ENCODE assay signal across 10 mouse cellular contexts in the genomic region with DNA sequence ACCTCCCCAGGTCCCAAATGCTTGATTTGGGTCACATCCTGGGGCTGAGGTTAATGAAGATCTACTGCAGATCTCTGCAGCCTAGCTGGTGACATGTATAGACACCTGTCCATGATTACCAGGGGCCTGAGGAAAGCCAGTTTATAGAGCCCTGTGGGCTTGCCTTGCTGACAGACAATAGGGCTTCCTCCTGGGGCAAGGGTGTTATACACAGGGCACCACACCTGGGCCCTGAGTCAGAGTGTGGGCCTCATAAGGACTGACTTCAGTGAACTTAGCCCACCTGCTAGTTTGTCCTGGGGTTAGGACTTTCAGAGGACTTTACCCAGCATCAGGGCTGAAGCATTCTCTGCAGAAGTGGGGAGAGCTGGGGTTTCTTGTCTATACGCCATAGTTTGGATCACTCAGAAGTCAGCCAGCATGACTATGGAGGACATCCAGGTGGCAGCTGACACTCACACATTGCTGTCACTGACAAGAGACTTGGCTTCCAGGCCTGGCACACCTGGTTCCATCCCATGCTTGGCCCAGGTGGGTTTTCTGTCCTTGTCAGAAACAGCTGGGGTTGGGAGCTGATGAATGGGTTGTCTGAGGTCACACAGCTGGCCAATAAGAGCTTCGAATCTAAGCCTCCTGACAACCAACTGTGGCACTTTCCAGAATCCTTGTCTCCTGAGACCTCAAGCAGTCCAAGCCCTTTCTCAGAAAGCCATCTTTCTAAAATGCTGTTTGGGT.
DNase-seq lines count a peak whose midpoint lies in the region; ATAC-seq and TF ChIP-seq lines count a peak whose summit lies in the region.
"Had no signal": no experiment of that assay in that cellular context is flagged by ENCODE, and none has a peak within 500 bp of the region (broad histone marks: within the 10 kb centered on the region; RNA-seq: fewer than 3 reads in every experiment).

No protein-coding gene starts in this region.

- H3K9me3 ChIP-seq in embryonic facial prominence, embryonic 13.5 days: no peaks in the 10 kb centered on the region
- no peaks in the 10 kb centered on the region for H3K9me3 ChIP-seq in limb, embryonic 10.5 days (replicated peaks)
- H3K9me3 ChIP-seq: forebrain, embryonic 12.5 days; kidney, embryonic 15.5 days; liver, embryonic 13.5 days had no signal

- WGBS in embryonic facial prominence, embryonic 13.5 days: 63% methylated on average over 2 of the region's 2 CpGs
- WGBS in limb, embryonic 10.5 days: 78% methylated on average over 2 of the region's 2 CpGs
- WGBS in thymus, adult 2 months: 43% methylated on average over 2 of the region's 2 CpGs

- peaks cover 48% of the 10 kb centered on the region for H3K4me1 ChIP-seq in embryonic facial prominence, embryonic 13.5 days
- peaks cover 63% of the 10 kb centered on the region for H3K4me1 ChIP-seq in limb, embryonic 10.5 days
- peaks cover 36% of the 10 kb centered on the region for H3K4me1 ChIP-seq in thymus, adult 2 months (replicated peaks; ENCODE audit: control insufficient read depth, insufficient read depth, low read length)
- H3K4me1 ChIP-seq: liver, embryonic 13.5 days had no signal

- no peak overlapping the region for H3K4me2 ChIP-seq in embryonic facial prominence, embryonic 13.5 days
- H3K4me2 ChIP-seq: forebrain, embryonic 12.5 days; kidney, embryonic 15.5 days; liver, embryonic 13.5 days had no signal

- peak; percentile 4 to 10 for DNase-seq in heart, postnatal 14 days
- DNase-seq in heart, postnatal 36 days: no peak
- no peak for DNase-seq in limb, embryonic 10.5 days (ENCODE audit: low spot score)
- peak; percentile 42 for DNase-seq in thymus, adult 2 months
- DNase-seq in kidney, adult 9 months: no peak
- DNase-seq: liver, embryonic 13.5 days had no signal

- peak overlapping the region; percentile 81 for H3K27ac ChIP-seq in embryonic facial prominence, embryonic 13.5 days
- peak overlapping the region; percentile 91 for H3K27ac ChIP-seq in limb, embryonic 10.5 days
- peak overlapping the region; percentile 62 for H3K27ac ChIP-seq in thymus, adult 2 months (ENCODE audit: control insufficient read depth, insufficient read depth, low read length)
- H3K27ac ChIP-seq: forebrain, embryonic 12.5 days; kidney, embryonic 15.5 days; liver, embryonic 13.5 days had no signal

- intact Hi-C loops in heart, postnatal 14 days (cut with DNase I): loop anchor here (5.0 to 10.0 kb wide), 2 partner anchors 153 to 276 kb away; no protein-coding TSS in a partner anchor
- intact Hi-C loops in heart, postnatal 36 days (cut with DNase I): loop anchor here (2.0 kb wide), 1 partner anchor 153 kb away; no protein-coding TSS in a partner anchor

- no peaks in the 10 kb centered on the region for H3K36me3 ChIP-seq in embryonic facial prominence, embryonic 13.5 days
- no peaks in the 10 kb centered on the region for H3K36me3 ChIP-seq in limb, embryonic 10.5 days
- no peaks in the 10 kb centered on the region for H3K36me3 ChIP-seq in thymus, adult 2 months (ENCODE audit: control insufficient read depth, insufficient read depth, low read length)
- H3K36me3 ChIP-seq: forebrain, embryonic 12.5 days; kidney, embryonic 15.5 days; liver, embryonic 13.5 days had no signal

- H3K4me3 ChIP-seq in embryonic facial prominence, embryonic 13.5 days: no peak overlapping the region
- no peak overlapping the region for H3K4me3 ChIP-seq in limb, embryonic 10.5 days
- H3K4me3 ChIP-seq in thymus, adult 2 months (ENCODE audit: control insufficient read depth, insufficient read depth, low read length): no peak overlapping the region
- H3K4me3 ChIP-seq: forebrain, embryonic 12.5 days; kidney, embryonic 15.5 days; liver, embryonic 13.5 days had no signal

- no peak for ATAC-seq in embryonic facial prominence, embryonic 13.5 days (ENCODE audit: insufficient number of reproducible peaks, insufficient read depth, low FRiP score, low TSS enrichment, low read depth)
- ATAC-seq in megakaryocyte progenitor cell, adult 5-6 weeks (replicated peaks; ENCODE audit: poor library complexity): no peak

- no peak overlapping the region for H3K9ac ChIP-seq in embryonic facial prominence, embryonic 13.5 days
- H3K9ac ChIP-seq: forebrain, embryonic 12.5 days; kidney, embryonic 15.5 days; liver, embryonic 13.5 days had no signal

- no peaks in the 10 kb centered on the region for H3K27me3 ChIP-seq in embryonic facial prominence, embryonic 13.5 days
- H3K27me3 ChIP-seq in limb, embryonic 10.5 days (ENCODE audit: low read depth, poor library complexity, severe bottlenecking): no peaks in the 10 kb centered on the region
- H3K27me3 ChIP-seq in thymus, adult 2 months (ENCODE audit: control insufficient read depth, insufficient read depth, low read length): no peaks in the 10 kb centered on the region
- H3K27me3 ChIP-seq: forebrain, embryonic 12.5 days; liver, embryonic 13.5 days had no signal

- TF ChIP-seq CTCF in thymus, adult 2 months (IDR thresholded peaks at IDR 0.05; ENCODE audit: borderline replicate concordance, control insufficient read depth, extremely low read depth, insufficient read depth, low read length, poor library complexity): no peak

- no peak for TF ChIP-seq POLR2A in thymus, adult 2 months (IDR thresholded peaks at IDR 0.05; ENCODE audit: control insufficient read depth, extremely low read depth, insufficient read depth, low read length, poor library complexity)

Comparison
In these comparisons a context has a peak if more than half of its experiments do, and no peak if none do; other contexts are left out.
1. DNase-seq: peak in heart, postnatal 14 days (2 of 2) and thymus, adult 2 months (single experiment); none in heart, postnatal 36 days (0 of 2), limb, embryonic 10.5 days (single experiment) and kidney, adult 9 months (single experiment).
2. Peak in every context shown above with its lines, with median percentiles within 50 percentile points of each other: H3K27ac ChIP-seq.